Mouse (Mus musculus) embryonic facial prominence, embryonic 15.5 days (tissue): ENCODE measurements around the gene Wrap73. TPM values are rescaled to one million over a fixed set of nuclear protein-coding genes. Genes with fewer than 3 reads are reported as not detected.
A peak's percentile ranks its signal among the peaks of the same experiment; 100 is the strongest.

Experiments used
- ATAC-seq: fragments of 200-750 bp; cut with Nextera tagmentation; 2 replicates; pipeline ENCODE4 v1.8.0; 2017; ENCODE audit warnings: low read depth, moderate TSS enrichment; ENCODE audit not compliant: insufficient number of reproducible peaks, low FRiP score, low TSS enrichment
- H3K27ac ChIP-seq: fragments of 300-500 bp; sonication (generic); replicated peaks from 2 replicates; pipeline ENCODE4 v1.5.1; 2015; ENCODE audit warnings: mild to moderate bottlenecking, inconsistent platforms
- H3K27me3 ChIP-seq: fragments of 300-500 bp; sonication (generic); 2 replicates; pipeline ENCODE4 v1.6.1; 2015; ENCODE audit warnings: inconsistent platforms
- H3K36me3 ChIP-seq: fragments of 300-500 bp; sonication (generic); 2 replicates; pipeline ENCODE4 v1.6.1; 2015; ENCODE audit warnings: mild to moderate bottlenecking, inconsistent platforms
- H3K4me1 ChIP-seq: fragments of 300-500 bp; sonication (generic); 2 replicates; pipeline ENCODE4 v1.6.1; 2015; ENCODE audit warnings: inconsistent platforms
- H3K4me2 ChIP-seq: fragments of 300-500 bp; sonication (generic); replicated peaks from 2 replicates; pipeline ENCODE4 v1.6.1; 2015; ENCODE audit warnings: mild to moderate bottlenecking, inconsistent platforms
- H3K4me3 ChIP-seq: fragments of 300-500 bp; sonication (generic); replicated peaks from 2 replicates; pipeline ENCODE4 v1.5.1; 2015; ENCODE audit warnings: mild to moderate bottlenecking, inconsistent platforms
- H3K9ac ChIP-seq: fragments of 300-500 bp; sonication (generic); 2 replicates; pipeline ENCODE4 v1.6.1; 2015; ENCODE audit warnings: inconsistent platforms
- H3K9me3 ChIP-seq: fragments of 300-500 bp; sonication (generic); replicated peaks from 2 replicates; pipeline ENCODE4 v1.6.1; 2016; ENCODE audit warnings: inconsistent platforms
- WGBS: fragments of 180-500 bp; shearing (Covaris S2); methylation state at CpG from one replicate; pipeline ENCODE4 v1.1.7; 2015; 5-methylcytosine and 5-hydroxymethylcytosine counted together
- polyA plus RNA-seq: library from polyadenylated mRNA; unstranded; fragments of >200 nt; fragmentation: Nextera tagmentation; extraction: Ambion mirVana; gene quantifications from 2 replicates; pipeline ENCODE4 v1.2.1, GENCODE M21; 2015

Wrap73 gene
- polyA plus RNA-seq, 1 experiment from 2014 or later, result 44.6 TPM

DNA sequence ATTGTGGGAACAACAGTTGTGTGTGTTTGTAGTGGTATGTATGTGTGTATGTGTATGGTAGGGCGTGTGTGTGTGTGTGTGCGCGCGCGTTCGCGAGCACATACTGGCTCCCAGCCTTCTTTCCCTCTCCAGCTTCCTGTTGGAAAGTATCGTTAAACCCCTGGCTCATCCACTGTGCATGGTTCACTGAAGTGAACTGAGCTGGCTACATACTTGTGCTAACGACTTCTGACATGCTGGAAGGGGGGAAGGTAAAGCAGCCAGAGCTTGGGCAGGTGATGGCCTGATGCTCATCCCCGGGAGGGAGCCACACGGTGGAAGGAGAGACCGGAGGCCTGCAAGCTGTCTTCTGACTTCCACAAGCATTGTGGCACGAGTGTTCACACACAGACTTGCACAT is 69.3 kb downstream of the Wrap73 start:
- H3K4me3 ChIP-seq, result no peak overlapping the region
- ATAC-seq, result no peak
- no peak overlapping the region for H3K9ac ChIP-seq
- 50% methylated on average over 13 of the region's 13 CpGs for whole genome bisulfite sequencing
- peak overlapping the region; percentile 85 for H3K27ac ChIP-seq
- H3K36me3 ChIP-seq, result no peaks in the 10 kb centered on the region
- H3K4me1 ChIP-seq, result peaks cover 62% of the 10 kb centered on the region
- no peak overlapping the region for H3K4me2 ChIP-seq
- no peaks in the 10 kb centered on the region for H3K9me3 ChIP-seq
- H3K27me3 ChIP-seq, result no peaks in the 10 kb centered on the region

GRCm38 (mm10) chr4:154213586-154213985 is 71.4 kb downstream of the Wrap73 start:
- 0 out of 2 replicates have a peak, but pooled peaks have one; percentile 5 for ATAC-seq
- 43% methylated on average over 7 of the region's 7 CpGs for WGBS
- Histone ChIP-seq H3K4me1 (peaks cover 69% of the 10 kb centered on the region), H3K27ac (peak overlapping the region; percentile 85), H3K4me2 (no peak overlapping the region), H3K9ac (no peak overlapping the region), H3K4me3 (no peak overlapping the region), H3K9me3 (no peaks in the 10 kb centered on the region), H3K27me3 (no peaks in the 10 kb centered on the region), H3K36me3 (no peaks in the 10 kb centered on the region)

- H3K9me3 ChIP-seq, result no peaks in the 10 kb centered on the region
- H3K27ac ChIP-seq, result peak overlapping the region; percentile 85
- H3K9ac ChIP-seq, result no peak overlapping the region
- 13% methylated on average over 5 of the region's 5 CpGs for WGBS
- no peak overlapping the region for H3K4me3 ChIP-seq
- 0 out of 2 replicates have a peak overlapping the region, but pooled peaks have one; percentile 5 for H3K4me2 ChIP-seq
- ATAC-seq, result no peak
- H3K36me3 ChIP-seq, result no peaks in the 10 kb centered on the region
- H3K27me3 ChIP-seq, result no peaks in the 10 kb centered on the region
- peaks cover 70% of the 10 kb centered on the region for H3K4me1 ChIP-seq
Measured at GRCm38 (mm10) chr4:154214075-154214474, 71.9 kb downstream of the Wrap73 start.

Other genes starting within 250 kb of the Wrap73 start
- gene A430005L14Rik, start 185.1 kb upstream of the Wrap73 start, polyA plus RNA-seq, result 74.7 and 79.0 TPM in 2 replicates
- 12.7 and 15.0 TPM in 2 replicates for gene Dffb, start 167.2 kb upstream of the Wrap73 start, polyA plus RNA-seq
- gene Cep104, start 167.2 kb upstream of the Wrap73 start, polyA plus RNA-seq, result 14.9 and 16.1 TPM in 2 replicates
- 21.3 and 23.1 TPM in 2 replicates for gene Lrrc47, start 130.6 kb upstream of the Wrap73 start, polyA plus RNA-seq
- gene Smim1, start 116.1 kb upstream of the Wrap73 start, polyA plus RNA-seq, result 28.4 TPM in 2 replicates
- gene Ccdc27, start 99.7 kb upstream of the Wrap73 start, polyA plus RNA-seq, result 0.15 and 0.20 TPM in 2 replicates
- 9.3 and 9.8 TPM in 2 replicates for gene Trp73, start 2.2 kb upstream of the Wrap73 start, polyA plus RNA-seq
- 154 and 159 TPM in 2 replicates for gene Tprgl, start 18.3 kb downstream of the Wrap73 start, polyA plus RNA-seq
- gene Megf6, start 28.4 kb downstream of the Wrap73 start, polyA plus RNA-seq, result 146 and 154 TPM in 2 replicates
- 7.5 and 7.7 TPM in 2 replicates for gene Arhgef16, start 159.3 kb downstream of the Wrap73 start, polyA plus RNA-seq
- not detected in 2 replicates for gene B230104I21Rik, start 193.8 kb downstream of the Wrap73 start, polyA plus RNA-seq